Mouse (Mus musculus) left cerebral cortex, postnatal 25 days (tissue): ENCODE measurements at regions not wholly inside any gene's neighbourhood (a gene's known extent, or its start where the extent isn't known, plus 50 kb on each side); places are given as distances from the start of the nearest gene placed in this dataset.
"Not testable (repeated sequence)": the region's sequence is repeated elsewhere in the genome, so short reads cannot be mapped to it uniquely, and the experiment has no call there.

Experiments
- DNase-seq, 2 experiments: peaks; one replicate each; pipeline ENCODE4 v3.0.0; 2022; ENCODE audit warnings: low spot score in 2 of 2, mixed read lengths in 1 of 2
- intact Hi-C: fragments of 180-260 bp; cut with DNase I; formaldehyde crosslinking; loops from one replicate; pipeline ENCODE4 v1.15.1; 2025

DNA sequence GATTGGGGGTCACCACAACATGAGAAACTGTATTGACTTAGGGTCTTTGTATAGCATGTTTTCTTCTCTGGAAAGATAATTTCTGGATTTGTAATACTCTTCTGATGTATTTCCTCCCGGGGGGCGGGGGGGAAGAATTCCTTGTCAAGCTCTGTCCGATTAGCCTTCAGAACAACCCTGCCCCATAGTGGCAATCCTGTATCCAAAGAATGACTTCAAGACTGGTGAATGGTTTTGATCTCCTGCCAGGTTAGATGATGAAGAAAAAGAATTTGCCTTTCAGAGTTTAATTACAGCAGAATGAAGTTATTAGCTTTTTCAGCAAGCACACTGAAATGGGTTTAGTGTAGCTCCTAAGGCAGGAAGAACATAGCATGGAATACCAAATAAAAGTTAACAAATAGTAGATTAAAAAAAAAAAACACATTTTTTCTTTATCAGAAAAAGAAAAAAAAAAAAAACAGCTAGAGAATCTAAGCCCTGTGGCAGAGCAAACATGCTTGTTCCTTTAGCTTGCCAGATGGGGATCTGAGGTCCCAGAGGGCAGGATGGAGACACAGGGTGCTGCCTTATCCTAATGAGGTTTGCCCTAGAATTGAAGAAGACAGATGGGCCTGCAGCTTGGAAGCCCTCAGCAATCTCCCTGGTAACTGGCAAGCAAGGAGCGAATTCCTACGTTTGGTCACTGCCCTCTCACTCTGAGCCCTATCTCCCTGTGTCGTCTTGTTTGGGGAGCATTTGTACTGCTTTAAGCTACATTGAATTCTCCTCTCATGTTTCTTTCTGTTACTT, 280.9 kb upstream of the Gm9972 start:
- intact Hi-C loops: no loop called here
- DNase-seq: no peak

DNA sequence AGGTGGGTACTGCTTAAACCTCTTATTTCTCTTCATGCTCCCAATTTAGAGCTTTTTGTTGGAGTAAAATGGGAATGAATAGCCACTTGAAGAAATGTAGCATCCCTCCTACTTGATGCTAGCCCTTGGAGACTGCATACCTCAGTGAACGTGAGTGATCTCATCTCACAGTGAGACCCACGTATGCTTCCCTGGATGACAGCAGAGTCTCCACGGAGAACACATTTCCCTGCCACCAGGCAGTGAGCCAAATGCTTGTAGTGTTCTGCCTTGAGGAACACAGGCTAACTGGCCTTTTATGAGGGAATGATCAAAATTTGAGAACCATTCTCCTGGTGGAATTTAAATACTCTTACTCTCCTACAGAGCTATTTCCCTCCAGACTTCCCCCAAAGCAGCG, 280.1 kb upstream of the Gm9972 start:
- intact Hi-C loops: no loop called here
- no peak for DNase-seq

DNA sequence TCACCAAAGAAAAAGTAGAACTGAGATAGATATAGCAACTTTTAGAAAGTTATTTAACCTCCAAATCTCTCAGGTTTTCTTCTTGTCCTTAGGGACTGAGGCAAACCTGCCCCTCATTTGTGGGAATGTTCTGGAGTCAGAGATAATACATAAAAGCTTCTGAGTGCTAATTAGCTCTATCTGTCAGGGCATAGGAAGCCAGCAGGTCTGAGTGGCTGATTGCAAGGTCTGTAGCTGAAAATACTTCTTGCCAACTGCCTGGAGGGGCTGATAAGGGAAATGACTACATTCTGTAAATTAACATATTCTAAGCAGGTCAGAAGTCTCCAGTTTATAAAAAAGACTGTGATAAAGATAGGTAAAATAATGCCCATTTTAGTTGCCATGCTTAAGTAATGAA, 270.3 kb upstream of the Gm9972 start:
- intact Hi-C loops: no loop called here
- no peak for DNase-seq

DNA sequence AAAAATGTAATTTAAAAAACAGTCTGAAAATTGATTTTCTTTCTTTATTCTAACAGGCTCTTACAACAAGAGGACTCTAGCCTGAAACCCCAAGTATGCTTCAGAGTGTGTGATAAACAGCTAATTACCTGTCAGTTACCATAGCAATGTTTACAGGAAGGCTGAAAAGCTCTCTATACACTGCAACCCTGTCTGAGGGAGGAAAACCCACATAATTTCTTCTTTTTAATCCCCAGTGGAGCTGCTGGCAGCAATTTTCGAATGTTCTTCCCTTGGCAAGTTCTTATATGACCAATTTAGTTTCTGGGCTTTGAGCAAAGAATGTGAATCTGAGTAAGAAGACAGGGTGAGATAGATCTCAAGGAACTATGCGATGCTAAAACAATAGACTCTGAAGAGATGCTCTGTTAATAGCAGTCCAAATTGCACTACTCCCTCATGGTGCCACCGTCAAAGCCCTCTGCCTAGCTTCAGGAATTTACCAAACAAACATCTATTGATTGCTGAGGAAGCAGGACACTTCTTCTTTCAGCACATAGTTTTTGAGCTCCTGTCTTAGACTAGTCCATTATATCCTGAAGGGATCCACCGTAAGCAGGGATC, 260.4 kb upstream of the Gm9972 start:
- intact Hi-C loops: no loop called here
- peak; percentile 20 to 71 for DNase-seq

DNA sequence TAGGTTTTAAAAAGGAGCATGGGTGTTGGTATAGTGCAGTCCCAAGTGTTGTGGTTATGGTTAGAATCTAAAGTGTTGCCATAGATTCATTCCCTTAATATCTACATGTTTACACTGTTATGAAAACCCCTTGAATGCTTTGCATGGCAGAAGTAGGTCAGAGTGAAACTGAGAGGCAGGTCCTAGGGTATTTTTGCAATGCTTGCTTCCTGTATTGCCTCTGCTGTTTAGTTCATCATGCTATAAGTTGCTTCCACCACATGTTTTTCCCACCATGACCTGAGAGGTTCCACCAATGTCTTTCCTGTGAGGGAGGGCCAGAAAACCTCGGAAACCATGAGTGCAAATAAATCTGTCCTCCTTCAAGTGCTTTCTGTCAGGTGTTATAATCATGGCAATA, 224.1 kb upstream of the Gm9972 start:
- DNase-seq: no peak
- intact Hi-C loops: no loop called here

DNA sequence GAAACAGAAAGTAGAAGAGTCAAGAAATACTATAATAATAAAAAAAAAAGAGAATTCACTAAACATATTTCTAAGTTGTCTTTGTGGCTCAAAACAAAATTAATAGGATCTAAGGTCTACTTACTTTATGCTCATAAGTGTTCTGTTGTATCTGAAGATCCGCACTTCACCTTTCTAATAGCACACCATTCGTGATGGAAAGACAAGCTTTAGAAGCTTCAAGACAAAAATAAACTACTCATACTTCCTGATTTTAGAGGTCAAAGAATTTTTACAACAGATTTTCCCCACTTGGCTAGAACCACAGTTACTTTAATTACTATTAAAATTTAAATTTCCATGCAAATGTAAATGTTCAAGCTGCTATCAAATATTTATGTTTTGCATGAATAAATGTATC, 219.8 kb upstream of the Gm9972 start:
- intact Hi-C loops: no loop called here
- no peak for DNase-seq

DNA sequence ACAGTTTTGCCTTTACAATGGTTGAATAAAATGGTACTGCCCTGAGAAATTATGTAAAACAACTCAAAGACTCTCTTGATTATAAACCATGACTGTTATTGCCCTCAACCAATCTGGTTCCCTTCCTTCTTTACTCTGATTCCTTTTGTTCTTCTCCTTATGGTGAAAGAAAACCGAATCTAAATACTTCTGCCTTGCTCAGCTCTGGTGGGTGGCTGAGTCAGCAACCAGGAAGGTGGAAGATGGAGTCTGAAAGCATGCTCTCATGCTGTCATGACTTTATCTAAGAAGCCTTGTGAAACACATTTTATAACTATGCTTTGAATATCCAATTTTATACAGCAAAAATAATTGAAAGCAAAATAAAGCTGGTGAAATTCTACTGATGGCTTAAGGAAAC, 212.7 kb upstream of the Gm9972 start:
- DNase-seq: peak in 1 of 2 experiments; percentile 43
- intact Hi-C loops: no loop called here

DNA sequence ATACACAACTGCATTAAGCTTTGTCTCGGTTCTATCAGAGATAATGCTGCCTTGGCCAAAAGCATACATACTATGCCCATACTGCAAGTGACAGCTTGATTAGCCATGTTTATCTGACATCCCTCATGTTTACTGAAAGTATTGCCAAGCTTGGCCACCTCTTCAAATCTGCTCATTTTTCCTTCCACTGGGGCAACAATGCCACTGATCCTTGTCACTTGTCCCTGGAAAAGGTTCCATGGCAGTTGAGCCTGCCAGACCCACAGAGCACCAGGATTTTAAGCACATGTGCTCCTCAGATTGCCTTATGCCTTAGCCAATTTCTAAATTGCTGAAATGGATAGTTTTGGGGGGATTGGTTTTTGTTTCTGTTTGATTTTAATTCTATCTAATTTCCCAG, 189.8 kb upstream of the Gm9972 start:
- DNase-seq: no peak
- intact Hi-C loops: no loop called here

DNA sequence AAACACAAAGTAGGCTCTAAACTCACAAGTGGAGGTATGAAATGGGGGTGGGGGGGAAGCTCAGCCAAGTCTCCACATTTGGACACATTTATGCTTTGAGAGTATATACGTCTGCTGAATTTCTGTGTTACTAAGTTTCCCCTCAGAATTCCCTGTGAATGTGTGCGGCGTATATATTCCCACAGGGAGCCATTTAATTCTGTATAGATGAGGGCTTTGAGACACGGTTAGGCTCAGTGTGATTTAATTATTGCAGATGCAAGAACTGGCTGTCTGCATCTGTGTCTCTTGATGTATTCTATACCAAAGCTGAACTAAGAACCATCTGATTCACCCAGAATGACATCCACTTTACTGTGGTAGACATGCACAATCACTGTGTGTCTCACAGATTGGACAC, 181.1 kb upstream of the Gm9972 start:
- intact Hi-C loops: no loop called here
- no peak for DNase-seq

DNA sequence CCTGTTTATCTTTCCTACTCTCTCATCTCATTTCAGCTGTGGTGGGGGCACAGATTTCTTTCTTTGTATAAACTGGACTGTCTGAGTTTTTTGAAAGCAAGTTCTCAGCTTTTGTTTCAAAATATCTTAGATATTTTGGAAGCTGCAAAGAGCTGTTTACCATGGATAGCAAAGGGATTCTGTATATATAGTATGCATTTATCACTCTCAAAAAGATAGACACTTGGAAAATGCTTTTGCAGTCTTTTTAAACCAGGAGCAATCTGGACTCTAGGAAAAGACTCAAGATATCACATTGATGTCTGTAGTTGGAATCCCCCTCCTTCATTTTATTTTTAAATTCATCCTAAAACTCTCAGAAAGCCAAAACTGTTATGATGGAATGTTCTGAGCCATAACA, 177.9 kb upstream of the Gm9972 start:
- DNase-seq: peak in 1 of 2 experiments; percentile 38
- intact Hi-C loops: loop anchor here (5.0 kb wide), 1 partner anchor 70 kb away; no protein-coding TSS in a partner anchor

DNA sequence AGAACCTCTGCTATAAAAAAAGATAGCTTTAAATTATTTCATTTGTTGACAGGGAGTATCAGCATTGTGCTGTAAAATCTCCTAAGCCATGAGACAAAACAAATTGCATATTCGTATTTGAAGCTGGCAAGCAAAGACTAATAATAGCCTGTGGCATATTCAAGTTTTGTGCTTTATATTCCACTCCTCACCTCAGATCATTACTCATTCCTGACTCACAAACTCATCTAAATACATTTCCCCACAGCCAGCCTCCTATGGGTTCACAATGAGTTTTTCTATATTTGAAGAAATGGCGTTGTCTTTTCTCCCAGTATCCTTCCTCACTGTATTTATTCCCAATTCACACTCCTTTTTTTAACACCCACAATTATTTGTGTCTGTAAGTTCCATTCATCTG, 161.5 kb upstream of the Gm9972 start:
- DNase-seq: peak in 1 of 2 experiments; percentile 41
- intact Hi-C loops: no loop called here

DNA sequence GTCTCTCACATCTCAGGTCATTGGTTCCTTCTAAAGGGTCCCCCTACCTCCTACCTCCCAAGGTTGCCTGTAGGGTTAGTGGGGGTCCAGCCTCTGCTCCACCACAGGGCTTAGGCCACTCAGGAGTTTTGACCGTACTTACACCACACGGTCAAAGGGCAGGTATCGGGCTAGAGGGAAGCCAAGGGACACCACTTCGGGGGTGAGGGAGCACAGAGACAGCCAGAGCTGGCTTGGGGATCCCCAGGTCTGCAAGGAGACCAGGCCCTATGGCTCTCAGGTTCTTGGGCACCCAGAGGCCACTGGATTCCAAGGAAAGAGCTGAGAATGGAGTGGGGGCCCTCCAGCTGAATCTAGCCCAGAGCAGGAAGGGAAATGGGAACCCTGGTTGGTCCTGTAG, 135.5 kb upstream of the Gm9972 start:
- no peak for DNase-seq
- intact Hi-C loops: no loop called here

DNA sequence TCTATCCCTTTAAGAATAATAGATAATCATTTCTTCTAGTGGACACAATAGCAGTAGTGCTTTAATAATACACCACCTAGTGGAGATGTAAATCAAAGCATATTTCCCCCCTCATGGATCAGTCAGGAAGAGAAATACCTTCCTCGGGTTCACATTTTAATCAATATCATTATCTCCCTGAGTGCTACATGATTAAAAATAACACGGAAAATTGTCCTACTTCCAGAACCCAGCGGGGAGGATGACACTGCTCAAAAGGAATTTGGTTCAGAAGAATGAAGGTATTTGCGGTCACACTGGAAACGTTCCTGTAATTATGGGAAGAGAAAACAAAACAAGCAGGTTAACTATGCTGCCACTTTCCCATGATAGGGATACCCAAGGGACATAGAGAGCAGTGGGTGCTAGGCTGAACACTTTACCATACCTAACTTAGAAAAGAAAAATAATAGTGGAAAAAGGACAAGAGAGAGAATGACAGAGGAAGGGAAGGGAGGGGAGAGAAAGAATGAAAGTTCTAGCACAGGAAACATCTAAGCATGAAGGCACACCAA, 132.0 kb upstream of the Gm9972 start:
- DNase-seq: no peak
- intact Hi-C loops: no loop called here

DNA sequence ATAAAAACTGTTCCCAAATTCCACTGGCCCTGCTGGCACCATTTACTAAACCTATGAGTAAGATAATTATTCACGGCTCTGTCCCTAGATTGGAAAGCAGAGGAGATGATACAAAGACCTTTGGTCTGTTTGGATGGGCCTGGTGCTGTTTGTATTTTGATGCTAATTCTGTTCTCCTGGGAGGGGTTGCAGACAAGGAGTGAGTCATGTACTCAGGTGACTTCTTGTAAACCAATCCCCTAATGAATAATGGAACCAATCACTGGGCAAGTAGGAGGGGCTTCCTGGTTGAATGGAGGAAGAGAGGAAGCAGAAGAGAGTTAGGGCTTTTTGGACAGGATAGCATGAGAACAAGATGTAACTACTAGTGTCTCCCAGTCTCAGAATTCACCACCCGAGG, 130.0 kb upstream of the Gm9972 start:
- no peak for DNase-seq
- intact Hi-C loops: no loop called here

DNA sequence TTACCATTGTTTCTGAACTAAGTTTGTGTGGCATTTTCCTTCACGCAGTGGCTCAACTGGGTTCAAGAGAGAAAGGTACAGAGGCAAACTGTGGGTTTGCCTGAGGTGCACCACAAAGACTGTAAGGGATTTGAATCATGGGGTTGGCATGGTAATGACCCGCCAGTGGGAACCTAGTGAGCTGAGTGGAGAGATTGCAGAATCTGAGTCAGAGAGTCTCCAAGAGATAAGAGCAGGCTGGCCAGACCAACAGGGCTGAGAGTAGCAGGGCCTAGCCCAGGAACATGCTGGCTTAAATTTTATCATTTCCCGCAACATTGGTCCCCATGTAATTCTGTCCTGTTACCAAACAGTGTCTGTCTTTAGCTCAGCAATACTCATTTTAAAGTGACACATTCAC, 129.5 kb upstream of the Gm9972 start:
- intact Hi-C loops: no loop called here

DNA sequence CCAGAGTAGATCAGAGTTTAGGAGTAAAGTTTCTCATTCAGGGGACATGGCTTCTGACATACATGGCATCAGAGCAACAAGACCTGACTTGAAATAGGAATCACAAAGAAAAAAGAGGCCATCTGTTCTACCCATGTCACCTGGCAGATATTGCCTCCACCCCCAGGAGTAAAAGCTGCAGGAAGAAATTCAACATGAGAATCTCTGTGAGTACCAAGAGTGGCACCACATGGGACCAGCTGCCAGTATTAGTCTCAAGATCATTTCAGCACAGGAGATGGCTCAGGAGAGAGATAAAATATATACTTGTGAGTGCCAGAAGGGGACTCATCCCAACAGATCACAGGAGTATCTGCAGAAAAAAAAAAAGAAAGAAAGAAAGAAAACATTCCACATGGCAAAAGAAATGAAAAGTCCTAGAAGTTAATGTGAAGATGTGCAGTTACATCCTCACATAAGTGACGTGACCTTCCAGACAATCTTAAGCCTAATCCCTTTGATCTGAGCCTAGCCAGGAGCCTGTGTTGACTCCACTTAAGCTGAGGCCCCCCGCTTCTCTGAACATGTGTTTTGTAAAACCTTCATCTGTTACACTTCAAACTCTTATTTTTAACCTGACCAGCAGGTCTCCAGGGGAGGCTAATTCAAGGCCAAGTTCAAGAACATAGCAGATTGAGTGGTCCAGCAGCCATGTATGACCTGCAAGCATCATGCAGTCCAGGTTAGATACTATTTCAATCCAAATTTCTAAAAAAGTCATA, 118.9 kb upstream of the Gm9972 start:
- intact Hi-C loops: no loop called here

More for the DNA sequence above, 129.5 kb upstream of the Gm9972 start:
- DNase-seq: no peak

DNA sequence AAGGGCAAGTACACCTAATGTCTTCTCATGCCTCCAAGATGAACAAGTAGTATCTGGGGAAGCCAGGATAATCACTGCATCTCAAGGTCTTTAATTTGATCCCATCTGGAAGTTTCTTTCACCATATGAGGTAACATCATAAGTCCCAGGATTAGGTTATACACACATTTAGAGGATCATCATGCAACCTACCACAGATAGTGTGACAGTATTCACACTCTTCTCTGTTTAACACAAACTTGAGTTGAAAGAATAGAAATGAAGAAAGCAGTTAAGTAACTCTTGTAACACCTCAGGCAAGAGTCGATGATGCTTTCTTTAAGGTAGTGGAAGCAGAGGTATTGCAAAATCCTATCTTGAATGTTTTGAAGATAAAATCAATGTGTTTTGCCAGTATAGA, 116.3 kb upstream of the Gm9972 start:
- intact Hi-C loops: no loop called here
- no peak for DNase-seq

More for the DNA sequence above, 118.9 kb upstream of the Gm9972 start:
- DNase-seq: no peak

DNA sequence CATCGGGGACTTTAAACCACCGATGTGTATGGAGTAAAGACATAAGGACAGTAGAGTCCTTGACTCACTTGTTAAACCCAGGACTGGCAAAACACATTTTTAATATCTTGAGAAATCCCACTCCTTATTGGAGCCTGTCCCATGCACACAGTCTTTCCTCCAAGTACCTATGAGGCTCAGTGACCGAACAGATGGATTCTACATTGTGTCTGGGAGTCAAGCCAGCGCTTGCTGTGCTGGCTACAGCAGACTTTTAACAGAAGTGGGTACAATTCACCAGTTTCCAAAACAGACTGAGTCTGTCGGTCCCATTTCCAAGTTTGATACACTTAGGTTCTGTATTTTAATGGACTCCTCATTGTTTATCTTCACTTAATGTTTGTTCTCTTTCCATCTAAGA, 108.4 kb upstream of the Gm9972 start:
- DNase-seq: peak; percentile 55 to 96
- intact Hi-C loops: loop anchor here (1.0 to 10.0 kb wide), 5 partner anchors 70 to 312 kb away; no protein-coding TSS in a partner anchor

DNA sequence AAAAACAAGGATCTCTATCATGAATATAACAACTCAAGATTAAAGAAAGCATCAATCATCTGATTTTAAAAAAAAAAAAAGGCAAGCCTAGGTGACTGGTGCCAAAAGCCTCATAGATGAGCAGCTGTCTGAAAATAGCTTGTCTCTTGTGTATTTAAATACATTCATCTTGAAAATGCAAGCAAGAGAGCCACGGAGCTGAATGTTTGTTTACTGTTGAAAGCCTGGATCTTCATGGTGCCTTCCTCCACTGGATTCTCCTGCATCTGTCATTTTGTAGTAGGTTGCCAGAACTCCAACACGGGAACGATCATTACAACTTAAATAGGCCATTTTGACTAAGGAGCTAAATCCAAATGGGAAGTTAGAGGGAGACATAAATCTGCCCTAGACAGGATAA, 106.6 kb upstream of the Gm9972 start:
- intact Hi-C loops: loop anchor here (5.0 to 10.0 kb wide), 3 partner anchors 72 to 314 kb away; no protein-coding TSS in a partner anchor
- peak in 1 of 2 experiments; percentile 17 for DNase-seq

DNA sequence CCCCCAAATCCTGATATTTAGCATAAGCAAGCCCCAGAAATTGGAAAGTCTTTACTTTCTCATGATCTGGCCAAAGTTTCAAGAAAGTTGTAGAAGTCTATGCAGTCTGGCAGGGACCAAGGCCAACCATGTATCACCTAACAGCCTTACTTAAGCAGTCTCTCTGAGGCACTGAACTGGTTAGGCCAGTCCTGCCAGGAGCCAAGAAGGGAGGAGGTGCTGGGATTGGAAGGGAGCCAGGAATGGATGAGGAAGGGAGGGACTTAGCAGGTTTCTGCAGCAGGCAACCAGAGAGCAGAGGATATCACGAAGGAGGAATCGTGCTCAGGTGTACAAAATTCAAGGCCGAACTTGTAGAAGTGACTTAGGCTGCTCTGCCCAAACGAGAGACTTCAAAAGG, 96.3 kb upstream of the Gm9972 start:
- intact Hi-C loops, DNase-seq: not testable (repeated sequence)
